Mouse (Mus musculus) intestine, postnatal 0 days (tissue): ENCODE measurements around the gene Olfr152. TPM values are rescaled to one million over a fixed set of nuclear protein-coding genes. Genes with fewer than 3 reads are reported as not detected.

ENCODE experiments used
- ATAC-seq: fragments of 200-750 bp; cut with Nextera tagmentation; 2 replicates; pipeline ENCODE4 v1.8.0; 2017; ENCODE audit warnings: mild to moderate bottlenecking, moderate TSS enrichment, moderate library complexity
- H3K27ac ChIP-seq: fragments of 300-500 bp; sonication (generic); 2 replicates; pipeline ENCODE4 v1.5.1; 2014; ENCODE audit warnings: mild to moderate bottlenecking, low read depth, low read length, moderate library complexity
- H3K27me3 ChIP-seq: fragments of 300-500 bp; sonication (generic); replicated peaks from 2 replicates; pipeline ENCODE4 v1.6.1; 2014; ENCODE audit warnings: low read length, mixed read lengths; ENCODE audit not compliant: control insufficient read depth, insufficient read depth
- H3K36me3 ChIP-seq: fragments of 300-500 bp; sonication (generic); 2 replicates; pipeline ENCODE4 v1.6.1; 2014; ENCODE audit warnings: mild to moderate bottlenecking, moderate library complexity; ENCODE audit not compliant: control insufficient read depth, insufficient read depth
- H3K4me1 ChIP-seq: fragments of 300-500 bp; sonication (generic); replicated peaks from 2 replicates; pipeline ENCODE4 v1.6.1; 2014; ENCODE audit warnings: antibody characterized with exemption, low read length, mixed read lengths; ENCODE audit not compliant: control insufficient read depth, insufficient read depth
- H3K4me2 ChIP-seq: fragments of 300-500 bp; sonication (generic); replicated peaks from 2 replicates; pipeline ENCODE4 v1.6.1; 2014; ENCODE audit warnings: low read depth, mild to moderate bottlenecking, moderate library complexity
- H3K4me3 ChIP-seq: fragments of 300-500 bp; sonication (generic); 2 replicates; pipeline ENCODE4 v1.5.1; 2014; ENCODE audit warnings: low read depth, low read length
- H3K9ac ChIP-seq: fragments of 300-500 bp; sonication (generic); 2 replicates; pipeline ENCODE4 v1.6.1; 2014; ENCODE audit warnings: mild to moderate bottlenecking, low read depth, low read length
- H3K9me3 ChIP-seq: fragments of 300-500 bp; sonication (generic); 2 replicates; pipeline ENCODE4 v1.6.1; 2016; ENCODE audit warnings: mixed run types; ENCODE audit not compliant: control insufficient read depth
- CTCF ChIP-seq: sonication (generic); IDR thresholded peaks from 2 replicates; pipeline ENCODE4 v1.5.1; 2016; ENCODE audit warnings: low read depth, mild to moderate bottlenecking, control low read depth, antibody characterized with exemption, moderate library complexity
- WGBS: fragments of 180-500 bp; shearing (Covaris S2); extraction: QIAGEN DNeasy Blood & Tissue Kit; methylation state at CpG from one replicate; pipeline ENCODE4 v1.1.7; 2014; 5-methylcytosine and 5-hydroxymethylcytosine counted together
- polyA plus RNA-seq: library from polyadenylated mRNA; unstranded; fragments of >200 nt; fragmentation: Nextera tagmentation; extraction: Ambion mirVana; gene quantifications from 2 replicates; pipeline ENCODE4 v1.2.1, GENCODE M21; 2015

The Olfr152 gene
- polyA plus RNA-seq, 1 experiment from 2014 or later, result not detected

GRCm38 (mm10) chr2:87830233-87830632, 51.0 kb downstream of the Olfr152 start, which contains the start of gene Olfr1148:
Gene Olfr1148, plus strand, starts transcription at chr2:87830533.
- no peaks in the 10 kb centered on the region for H3K36me3 ChIP-seq
- no peak within 1 kb of the TSS for H3K4me2 ChIP-seq
- H3K27ac ChIP-seq, result no peak within 1 kb of the TSS
- WGBS, result 94% methylated on average over 1 of the region's 1 CpGs
- no peaks in the 10 kb centered on the region for H3K9me3 ChIP-seq
- H3K4me1 ChIP-seq, result no peaks in the 10 kb centered on the region
- no peak for TF ChIP-seq CTCF
- no peak for ATAC-seq
- H3K9ac ChIP-seq, result no peak within 1 kb of the TSS
- H3K27me3 ChIP-seq, result no peaks in the 10 kb centered on the region
- H3K4me3 ChIP-seq, result no peak within 1 kb of the TSS

Other genes starting within 250 kb of the Olfr152 start
- gene Olfr153, start 247.7 kb upstream of the Olfr152 start, polyA plus RNA-seq, result not detected in 2 replicates
- gene Olfr1128, start 233.9 kb upstream of the Olfr152 start, polyA plus RNA-seq, result not detected in 2 replicates
- gene Olfr1129, start 205.6 kb upstream of the Olfr152 start, polyA plus RNA-seq, result not detected in 2 replicates
- not detected in 2 replicates for gene Olfr1130, start 173.3 kb upstream of the Olfr152 start, polyA plus RNA-seq
- not detected in 2 replicates for gene Olfr1131, start 152.4 kb upstream of the Olfr152 start, polyA plus RNA-seq
- not detected in 2 replicates for gene Olfr1132, start 141.9 kb upstream of the Olfr152 start, polyA plus RNA-seq
- gene Olfr1133, start 132.1 kb upstream of the Olfr152 start, polyA plus RNA-seq, result not detected in 2 replicates
- not detected in 2 replicates for gene Olfr1134, start 121.0 kb upstream of the Olfr152 start, polyA plus RNA-seq
- gene Olfr1135, start 105.8 kb upstream of the Olfr152 start, polyA plus RNA-seq, result not detected in 2 replicates
- gene Olfr1136, start 85.5 kb upstream of the Olfr152 start, polyA plus RNA-seq, result not detected in 2 replicates
- not detected in 2 replicates for gene Olfr1137, start 66.3 kb upstream of the Olfr152 start, polyA plus RNA-seq
- not detected in 2 replicates for gene Olfr1138, start 39.5 kb upstream of the Olfr152 start, polyA plus RNA-seq
- gene Olfr1140, start 35.7 kb upstream of the Olfr152 start, polyA plus RNA-seq, result not detected in 2 replicates
- gene Olfr1141, start 25.5 kb upstream of the Olfr152 start, polyA plus RNA-seq, result not detected in 2 replicates
- not detected in 2 replicates for gene Olfr1143, start 21.1 kb downstream of the Olfr152 start, polyA plus RNA-seq
- not detected in 2 replicates for gene Olfr1145, start 30.3 kb downstream of the Olfr152 start, polyA plus RNA-seq
- not detected in 2 replicates for gene Olfr1148, start 51.0 kb downstream of the Olfr152 start, polyA plus RNA-seq
- not detected in 2 replicates for gene Olfr1150-ps1, start 64.5 kb downstream of the Olfr152 start, polyA plus RNA-seq
- gene Olfr1151, start 76.4 kb downstream of the Olfr152 start, polyA plus RNA-seq, result not detected in 2 replicates
- not detected in 2 replicates for gene Olfr1152, start 87.0 kb downstream of the Olfr152 start, polyA plus RNA-seq
- not detected in 2 replicates for gene Olfr1153, start 115.5 kb downstream of the Olfr152 start, polyA plus RNA-seq
- gene Olfr1154, start 125.7 kb downstream of the Olfr152 start, polyA plus RNA-seq, result not detected in 2 replicates
- gene Olfr1155, start 165.7 kb downstream of the Olfr152 start, polyA plus RNA-seq, result not detected in 2 replicates
- not detected in 2 replicates for gene Olfr1156, start 173.6 kb downstream of the Olfr152 start, polyA plus RNA-seq
- gene Olfr1157, start 188.8 kb downstream of the Olfr152 start, polyA plus RNA-seq, result not detected in 2 replicates
- not detected in 2 replicates for gene Olfr74, start 195.2 kb downstream of the Olfr152 start, polyA plus RNA-seq
- gene Olfr1158, start 210.6 kb downstream of the Olfr152 start, polyA plus RNA-seq, result not detected in 2 replicates
- gene Olfr1160, start 228.8 kb downstream of the Olfr152 start, polyA plus RNA-seq, result not detected in 2 replicates
- gene Olfr1161, start 243.3 kb downstream of the Olfr152 start, polyA plus RNA-seq, result not detected in 2 replicates